Mouse (Mus musculus) embryonic facial prominence, embryonic 14.5 days (tissue): Measurements from ENCODE around the gene Gtpbp2. TPM values are rescaled to one million over a fixed set of nuclear protein-coding genes. Genes with fewer than 3 reads are reported as not detected.

Experiments
- ATAC-seq: fragments of 200-750 bp; cut with Nextera tagmentation; 2 replicates; pipeline ENCODE4 v1.8.0; 2017; ENCODE audit warnings: low read depth, moderate number of reproducible peaks, moderate TSS enrichment
- DNase-seq: peaks from one replicate; pipeline ENCODE4 v3.0.0-alpha.2; 2015; ENCODE audit warnings: low spot score
- H3K27ac ChIP-seq: fragments of 300-500 bp; sonication (generic); replicated peaks from 2 replicates; pipeline ENCODE4 v1.5.1; 2014; ENCODE audit warnings: low read depth, mild to moderate bottlenecking, low read length, moderate library complexity
- H3K27me3 ChIP-seq: fragments of 300-500 bp; sonication (generic); replicated peaks from 2 replicates; pipeline ENCODE4 v1.6.1; 2014; ENCODE audit warnings: low read length; ENCODE audit not compliant: control insufficient read depth, insufficient read depth
- H3K36me3 ChIP-seq: fragments of 300-500 bp; sonication (generic); 2 replicates; pipeline ENCODE4 v1.6.1; 2014; ENCODE audit warnings: low read length, mixed read lengths; ENCODE audit not compliant: control insufficient read depth, insufficient read depth
- H3K4me1 ChIP-seq: fragments of 300-500 bp; sonication (generic); 2 replicates; pipeline ENCODE4 v1.6.1; 2014; ENCODE audit warnings: antibody characterized with exemption, low read length; ENCODE audit not compliant: control insufficient read depth, insufficient read depth
- H3K4me2 ChIP-seq: fragments of 300-500 bp; sonication (generic); 2 replicates; pipeline ENCODE4 v1.6.1; 2014; ENCODE audit warnings: low read depth, mild to moderate bottlenecking, low read length, moderate library complexity, mixed read lengths
- H3K4me3 ChIP-seq: fragments of 300-500 bp; sonication (generic); 2 replicates; pipeline ENCODE4 v1.5.1; 2014; ENCODE audit warnings: low read depth, mild to moderate bottlenecking, low read length
- H3K9ac ChIP-seq: fragments of 300-500 bp; sonication (generic); 2 replicates; pipeline ENCODE4 v1.6.1; 2014; ENCODE audit warnings: low read depth, mild to moderate bottlenecking, low read length, moderate library complexity, mixed read lengths
- H3K9me3 ChIP-seq: fragments of 300-500 bp; sonication (generic); 2 replicates; pipeline ENCODE4 v1.6.1; 2016; ENCODE audit warnings: low read length; ENCODE audit not compliant: control insufficient read depth
- WGBS: fragments of 180-500 bp; shearing (Covaris S2); extraction: QIAGEN DNeasy Blood & Tissue Kit; methylation state at CpG from one replicate; pipeline ENCODE4 v1.1.7; 2014; 5-methylcytosine and 5-hydroxymethylcytosine counted together
- polyA plus RNA-seq: library from polyadenylated mRNA; unstranded; fragments of >200 nt; fragmentation: Nextera tagmentation; extraction: Ambion mirVana; gene quantifications from 2 replicates; pipeline ENCODE4 v1.2.1, GENCODE M21; 2014

Gtpbp2 gene
- polyA plus RNA-seq, 1 experiment from 2014 or later: 27.1 TPM

- peak overlapping the region; percentile 90 for H3K9ac ChIP-seq
- peak; percentile 34 for ATAC-seq
- peak overlapping the region; percentile 84 for H3K4me3 ChIP-seq
- H3K27ac ChIP-seq: peak overlapping the region; percentile 59
- peak; percentile 47 for DNase-seq
- peaks cover 12% of the 10 kb centered on the region for H3K4me1 ChIP-seq
- WGBS: 0% methylated on average over 16 of the region's 19 CpGs
- peak overlapping the region; percentile 60 for H3K4me2 ChIP-seq
- no peaks in the 10 kb centered on the region for H3K27me3 ChIP-seq
- H3K36me3 ChIP-seq: peaks cover 32% of the 10 kb centered on the region
- no peaks in the 10 kb centered on the region for H3K9me3 ChIP-seq
Observed at GRCm38 (mm10) chr17:46161179-46161578, 347 bp downstream of the Gtpbp2 start.

- peak overlapping the region; percentile 84 for H3K4me3 ChIP-seq
- H3K4me1 ChIP-seq: peaks cover 12% of the 10 kb centered on the region
- H3K4me2 ChIP-seq: peak overlapping the region; percentile 60
- H3K9me3 ChIP-seq: no peaks in the 10 kb centered on the region
- H3K9ac ChIP-seq: peak overlapping the region; percentile 90
- DNase-seq: no peak
- 41% methylated on average over 9 of the region's 9 CpGs for WGBS
- ATAC-seq: no peak
- peaks cover 37% of the 10 kb centered on the region for H3K36me3 ChIP-seq
- peak overlapping the region; percentile 59 for H3K27ac ChIP-seq
- no peaks in the 10 kb centered on the region for H3K27me3 ChIP-seq
Observed at GRCm38 (mm10) chr17:46161710-46162109, 878 bp downstream of the Gtpbp2 start.

GRCm38 (mm10) chr17:46162551-46162950 lies 1.7 kb downstream of the Gtpbp2 start:
- Histone ChIP-seq H3K9me3 (no peaks in the 10 kb centered on the region), H3K4me1 (peaks cover 12% of the 10 kb centered on the region), H3K27me3 (no peaks in the 10 kb centered on the region), H3K27ac (no peak overlapping the region), H3K9ac (no peak overlapping the region), H3K4me3 (no peak overlapping the region), H3K36me3 (peaks cover 46% of the 10 kb centered on the region), H3K4me2 (peak overlapping the region; percentile 60)
- no peak for DNase-seq
- no peak for ATAC-seq
- WGBS: 93% methylated on average over 7 of the region's 7 CpGs

GRCm38 (mm10) chr17:46162951-46163421 lies 2.2 kb downstream of the Gtpbp2 start:
- Histone ChIP-seq H3K4me3 (no peak overlapping the region), H3K9me3 (no peaks in the 10 kb centered on the region), H3K27me3 (no peaks in the 10 kb centered on the region), H3K9ac (no peak overlapping the region), H3K4me1 (peaks cover 12% of the 10 kb centered on the region), H3K27ac (no peak overlapping the region), H3K4me2 (no peak overlapping the region), H3K36me3 (peaks cover 50% of the 10 kb centered on the region)
- no peak for ATAC-seq
- DNase-seq: no peak
- 81% methylated on average over 9 of the region's 9 CpGs for WGBS

- H3K4me3 ChIP-seq: no peak overlapping the region
- no peak for DNase-seq
- no peak overlapping the region for H3K4me2 ChIP-seq
- WGBS: 93% methylated on average over 8 of the region's 8 CpGs
- no peaks in the 10 kb centered on the region for H3K27me3 ChIP-seq
- peaks cover 12% of the 10 kb centered on the region for H3K4me1 ChIP-seq
- no peak overlapping the region for H3K27ac ChIP-seq
- ATAC-seq: no peak
- no peaks in the 10 kb centered on the region for H3K9me3 ChIP-seq
- H3K9ac ChIP-seq: no peak overlapping the region
- H3K36me3 ChIP-seq: peaks cover 63% of the 10 kb centered on the region
Observed at GRCm38 (mm10) chr17:46164301-46164700, 3.5 kb downstream of the Gtpbp2 start.

- WGBS: 97% methylated on average over 10 of the region's 10 CpGs
- peaks cover 68% of the 10 kb centered on the region for H3K36me3 ChIP-seq
- no peak for DNase-seq
Observed at GRCm38 (mm10) chr17:46164791-46165190, 4.0 kb downstream of the Gtpbp2 start.

GRCm38 (mm10) chr17:46165460-46165859 lies 4.6 kb downstream of the Gtpbp2 start:
- Histone ChIP-seq H3K9me3 (no peaks in the 10 kb centered on the region), H3K4me1 (peaks cover 12% of the 10 kb centered on the region), H3K4me2 (no peak overlapping the region), H3K4me3 (no peak overlapping the region), H3K36me3 (peaks cover 75% of the 10 kb centered on the region), H3K27me3 (no peaks in the 10 kb centered on the region), H3K9ac (no peak overlapping the region), H3K27ac (no peak overlapping the region)
- WGBS: 95% methylated on average over 10 of the region's 12 CpGs
- ATAC-seq (no peak), DNase-seq (no peak)

More at GRCm38 (mm10) chr17:46164791-46165190, 4.0 kb downstream of the Gtpbp2 start:
- H3K9ac ChIP-seq: no peak overlapping the region
- H3K9me3 ChIP-seq: no peaks in the 10 kb centered on the region
- no peak overlapping the region for H3K27ac ChIP-seq
- H3K4me3 ChIP-seq: no peak overlapping the region
- peaks cover 12% of the 10 kb centered on the region for H3K4me1 ChIP-seq
- no peak for ATAC-seq
- H3K4me2 ChIP-seq: no peak overlapping the region
- H3K27me3 ChIP-seq: no peaks in the 10 kb centered on the region

GRCm38 (mm10) chr17:46166270-46166669 lies 5.4 kb downstream of the Gtpbp2 start:
- WGBS: 80% methylated on average over 5 of the region's 5 CpGs
- no peak overlapping the region for H3K9ac ChIP-seq
- no peak for DNase-seq
- peaks cover 83% of the 10 kb centered on the region for H3K36me3 ChIP-seq
- no peaks in the 10 kb centered on the region for H3K9me3 ChIP-seq
- no peak overlapping the region for H3K4me3 ChIP-seq
- peaks cover 12% of the 10 kb centered on the region for H3K4me1 ChIP-seq
- H3K27me3 ChIP-seq: no peaks in the 10 kb centered on the region
- H3K4me2 ChIP-seq: no peak overlapping the region
- ATAC-seq: no peak
- no peak overlapping the region for H3K27ac ChIP-seq

GRCm38 (mm10) chr17:46167014-46167413 lies 6.2 kb downstream of the Gtpbp2 start:
- H3K36me3 ChIP-seq: peaks cover 89% of the 10 kb centered on the region
- WGBS: 83% methylated on average over 11 of the region's 11 CpGs

More at GRCm38 (mm10) chr17:46167014-46167413, 6.2 kb downstream of the Gtpbp2 start:
- no peak overlapping the region for H3K4me3 ChIP-seq
- H3K9me3 ChIP-seq: no peaks in the 10 kb centered on the region
- 0 out of 2 replicates have a peak, but pooled peaks cover 7% of the 10 kb centered on the region for H3K4me1 ChIP-seq
- no peak overlapping the region for H3K4me2 ChIP-seq
- no peak overlapping the region for H3K27ac ChIP-seq
- no peaks in the 10 kb centered on the region for H3K27me3 ChIP-seq
- H3K9ac ChIP-seq: no peak overlapping the region
- DNase-seq: no peak
- no peak for ATAC-seq
